Mouse (Mus musculus): ENCODE measurements at regions not wholly inside any gene's neighbourhood (a gene's known extent, or its start where the extent isn't known, plus 50 kb on each side); places are given as distances from the start of the nearest gene placed in this dataset.

DNA sequence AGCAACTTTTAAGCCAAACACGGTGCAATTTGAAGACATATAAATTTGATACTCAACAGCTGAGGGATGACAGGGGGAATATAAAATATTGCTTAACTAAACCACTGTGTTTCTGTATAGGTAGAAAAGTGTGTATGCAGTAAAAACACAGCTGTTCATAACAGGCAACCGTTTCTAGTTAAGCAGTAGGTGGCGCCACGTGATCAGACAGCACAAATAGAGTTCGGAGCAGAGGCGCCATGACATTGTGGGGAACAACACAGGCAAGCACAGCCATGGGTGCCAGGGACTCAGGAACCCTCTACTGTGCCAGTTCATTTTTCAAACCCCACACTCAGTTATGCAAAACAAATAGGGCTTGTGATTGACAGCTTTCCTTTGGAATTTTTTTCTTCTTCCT is 304.1 kb upstream of the Zc3h15 start:
- Histone ChIP-seq H3K27ac (ENCODE audit: insufficient read depth, low read length) (no peak overlapping the region), H3K4me3 (ENCODE audit: insufficient read depth, low read length) (no peak overlapping the region), H3K4me1 (ENCODE audit: control insufficient read depth, insufficient read depth, low read length) (no peaks in the 10 kb centered on the region)
- no peak for TF ChIP-seq CTCF (IDR thresholded peaks at IDR 0.05; ENCODE audit: extremely low read depth, insufficient read depth, low read length)
- no peak for TF ChIP-seq POLR2A (IDR thresholded peaks at IDR 0.05; ENCODE audit: extremely low read depth, insufficient read depth, low read length)
